Mouse (Mus musculus): ENCODE data around the gene Lcor.

- TF ChIP-seq TAL1 (IDR thresholded peaks at IDR 0.05; ENCODE audit: low read length) (no peak), GATA1 (IDR thresholded peaks at IDR 0.05; ENCODE audit: low read length) (no peak)
Observed at GRCm38 (mm10) chr19:41444491-41444890, 37.9 kb upstream of the Lcor start.
